Mouse (Mus musculus) lung, adult 2 months (tissue): ENCODE measurements around the gene Ryr3. TPM values are rescaled to one million over a fixed set of nuclear protein-coding genes. Genes with fewer than 3 reads are reported as not detected.
"Not testable (repeated sequence)": the region's sequence is repeated elsewhere in the genome, so short reads cannot be mapped to it uniquely, and the experiment has no call there.

Source experiments
- DNase-seq: peaks from one replicate; pipeline ENCODE4 v3.0.0; 2022
- H3K4me1 ChIP-seq: fragments of 200-500 bp; 2 replicates; pipeline ENCODE4 v1.6.1; 2011; ENCODE audit warnings: low read length; ENCODE audit not compliant: control insufficient read depth, insufficient read depth
- H3K4me3 ChIP-seq: fragments of 200-500 bp; replicated peaks from 2 replicates; pipeline ENCODE3; 2011; ENCODE audit warnings: low read depth, mild to moderate bottlenecking, control low read depth, low read length; ENCODE audit errors: extremely low read depth
- CTCF ChIP-seq: fragments of 200-500 bp; IDR thresholded peaks from 2 replicates; pipeline ENCODE4 v1.5.1; 2011; ENCODE audit warnings: mild to moderate bottlenecking, low read length, control low read depth; ENCODE audit not compliant: insufficient read depth
- POLR2A ChIP-seq: fragments of 200-500 bp; IDR thresholded peaks from 2 replicates; pipeline ENCODE4 v1.6.1; 2011; ENCODE audit warnings: low read depth, mild to moderate bottlenecking, control low read depth, low read length, borderline replicate concordance; ENCODE audit errors: extremely low read depth
- WGBS: fragments of 180-500 bp; shearing (Covaris S2); methylation state at CpG from one replicate; pipeline ENCODE4 v1.1.7; 2018; 5-methylcytosine and 5-hydroxymethylcytosine counted together
- polyA plus RNA-seq: library from polyadenylated mRNA; depleted of rRNA; stranded (reverse); fragments of >200 nt; gene quantifications from 2 replicates; pipeline ENCODE4 v1.2.3, GENCODE M21; 2012

Ryr3 gene
- polyA plus RNA-seq, 1 experiment: 0.79 TPM

- no peaks in the 10 kb centered on the region for H3K4me1 ChIP-seq
- no peak for TF ChIP-seq CTCF
- no peak for TF ChIP-seq POLR2A
- no peak overlapping the region for H3K4me3 ChIP-seq
- no peak for DNase-seq
- WGBS: 92% methylated on average over 2 of the region's 2 CpGs
These were observed 100.1 kb downstream of the Ryr3 start for GRCm38 (mm10) chr2:113116788-113117187.

DNA sequence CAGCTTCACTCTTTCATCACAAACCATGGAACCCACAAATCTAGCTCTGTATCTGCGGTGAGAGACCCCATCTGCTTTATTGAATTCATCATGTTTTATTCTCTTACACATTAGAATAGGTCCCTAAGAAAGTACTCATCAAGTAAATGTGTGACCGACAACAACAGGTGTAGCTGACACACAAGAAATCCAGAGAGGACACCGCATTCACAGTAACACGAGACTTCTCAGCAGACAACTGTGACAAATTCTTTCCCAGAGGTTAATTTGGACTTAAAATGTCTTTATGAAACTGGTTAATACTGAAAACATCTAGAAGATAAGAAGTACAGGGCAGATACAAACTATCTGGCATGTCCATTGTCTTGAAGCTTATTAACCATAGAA is 101.0 kb downstream of the Ryr3 start:
- WGBS: 85% methylated on average over 4 of the region's 4 CpGs
- H3K4me1 ChIP-seq: no peaks in the 10 kb centered on the region
- DNase-seq: no peak
- TF ChIP-seq CTCF (no peak), POLR2A (no peak)
- H3K4me3 ChIP-seq: no peak overlapping the region

- DNase-seq: no peak
- 75% methylated on average over 4 of the region's 4 CpGs for WGBS
- Histone ChIP-seq H3K4me3 (no peak overlapping the region), H3K4me1 (no peaks in the 10 kb centered on the region)
- TF ChIP-seq CTCF: no peak
- TF ChIP-seq POLR2A: no peak
These were observed 101.5 kb downstream of the Ryr3 start for GRCm38 (mm10) chr2:113115248-113115896.

GRCm38 (mm10) chr2:113104609-113105008 is 112.3 kb downstream of the Ryr3 start:
- 67% methylated on average over 6 of the region's 6 CpGs for WGBS
- DNase-seq: no peak
- TF ChIP-seq CTCF (no peak), POLR2A (no peak)
- Histone ChIP-seq H3K4me3 (no peak overlapping the region), H3K4me1 (no peaks in the 10 kb centered on the region)

GRCm38 (mm10) chr2:113095184-113095583 is 121.7 kb downstream of the Ryr3 start:
- WGBS: 67% methylated on average over 4 of the region's 4 CpGs
- no peak for TF ChIP-seq CTCF
- no peak for TF ChIP-seq POLR2A
- H3K4me3 ChIP-seq: no peak overlapping the region
- no peak for DNase-seq
- no peaks in the 10 kb centered on the region for H3K4me1 ChIP-seq

DNA sequence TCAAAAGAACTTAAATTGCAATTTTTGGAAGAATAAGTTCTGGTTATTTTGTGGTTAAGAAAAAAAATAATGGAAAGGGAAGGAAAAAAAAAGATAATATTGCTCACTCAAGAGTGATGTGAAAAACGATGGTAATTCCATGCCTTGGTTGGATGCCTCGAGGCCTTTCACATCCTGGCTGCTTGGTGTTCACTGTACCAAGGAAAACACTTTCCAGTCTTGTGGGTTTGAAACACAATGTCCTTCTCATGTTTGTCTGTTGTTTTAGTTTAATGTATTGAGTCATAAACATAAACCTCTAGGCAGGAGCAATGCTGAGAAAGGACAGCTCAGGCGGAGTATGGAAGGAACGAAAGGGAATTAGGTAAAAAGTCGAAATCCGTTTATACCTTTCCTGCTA is 122.8 kb downstream of the Ryr3 start:
- DNase-seq: no peak
- TF ChIP-seq POLR2A (no peak), CTCF (no peak)
- 91% methylated on average over 6 of the region's 6 CpGs for WGBS
- Histone ChIP-seq H3K4me1 (no peaks in the 10 kb centered on the region), H3K4me3 (no peak overlapping the region)

GRCm38 (mm10) chr2:113092756-113093155 is 124.1 kb downstream of the Ryr3 start:
- 58% methylated on average over 1 of the region's 1 CpGs for WGBS
- no peaks in the 10 kb centered on the region for H3K4me1 ChIP-seq
- DNase-seq: no peak
- TF ChIP-seq CTCF (no peak), POLR2A (no peak)
- H3K4me3 ChIP-seq: no peak overlapping the region

DNA sequence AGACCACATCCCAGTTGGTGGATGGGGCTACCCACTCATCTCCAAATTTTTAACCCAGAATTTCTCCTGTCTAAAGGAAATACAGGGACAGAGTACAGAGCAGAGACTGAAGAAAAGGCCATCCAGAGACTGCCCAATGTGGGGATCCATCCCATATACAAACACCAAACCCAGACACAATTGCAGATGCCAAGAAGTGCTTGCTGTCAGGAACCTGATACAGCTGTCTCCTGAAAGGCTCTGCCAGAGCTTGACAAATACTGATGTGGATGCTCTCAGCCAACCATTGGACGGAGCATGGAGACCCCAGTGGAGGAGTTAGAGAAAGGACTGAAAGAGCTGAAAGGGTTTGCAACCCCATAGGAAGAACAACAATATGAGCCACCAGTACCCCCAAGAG is 125.6 kb downstream of the Ryr3 start:
- 54% methylated on average over 1 of the region's 1 CpGs for WGBS
- not testable (repeated sequence) for H3K4me1 ChIP-seq, DNase-seq, H3K4me3 ChIP-seq

DNA sequence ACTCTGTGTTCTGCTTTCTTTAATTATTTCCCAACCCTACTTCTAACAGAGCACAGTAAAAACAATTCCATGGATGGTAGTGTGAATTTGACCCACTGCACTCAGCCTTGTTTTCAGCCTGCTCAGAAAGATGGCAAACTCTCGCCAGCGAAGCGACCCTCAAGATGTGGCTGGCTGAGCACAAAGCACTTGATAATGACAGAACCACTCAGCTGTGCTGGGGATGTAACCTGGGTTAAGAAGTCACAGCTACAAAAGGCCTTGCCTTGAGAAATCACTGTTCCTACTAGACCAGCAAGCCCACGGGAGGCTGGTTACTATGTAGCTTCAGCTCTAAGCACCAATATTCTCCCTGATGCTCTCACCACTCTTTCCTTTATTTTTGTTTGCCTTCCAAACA is 140.5 kb downstream of the Ryr3 start:
- no peak for DNase-seq
- TF ChIP-seq POLR2A: no peak
- TF ChIP-seq CTCF: no peak
- H3K4me3 ChIP-seq: no peak overlapping the region
- no peaks in the 10 kb centered on the region for H3K4me1 ChIP-seq
- 83% methylated on average over 4 of the region's 4 CpGs for WGBS

DNA sequence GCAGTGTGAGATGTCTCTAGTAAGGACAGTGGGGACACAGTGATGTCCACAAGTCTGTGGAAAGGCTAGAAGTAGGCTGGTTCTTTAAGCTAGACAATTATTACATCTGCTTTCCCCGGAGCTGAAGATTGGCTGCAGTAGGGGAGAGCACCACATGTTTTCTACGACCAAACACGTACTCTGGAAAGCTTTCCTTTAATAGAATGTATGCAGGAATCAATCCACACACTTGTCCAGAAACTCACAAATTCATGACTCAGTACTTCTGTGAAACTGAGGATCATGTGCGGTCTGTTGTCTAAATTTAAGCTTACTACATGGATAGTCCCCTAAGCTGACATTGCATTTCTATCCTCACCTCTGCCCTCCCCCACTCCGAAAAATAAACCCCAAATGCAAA is 157.5 kb downstream of the Ryr3 start:
- Histone ChIP-seq H3K4me1 (no peaks in the 10 kb centered on the region), H3K4me3 (no peak overlapping the region)
- DNase-seq: no peak
- no peak for TF ChIP-seq CTCF
- TF ChIP-seq POLR2A: no peak
- 71% methylated on average over 5 of the region's 5 CpGs for WGBS

DNA sequence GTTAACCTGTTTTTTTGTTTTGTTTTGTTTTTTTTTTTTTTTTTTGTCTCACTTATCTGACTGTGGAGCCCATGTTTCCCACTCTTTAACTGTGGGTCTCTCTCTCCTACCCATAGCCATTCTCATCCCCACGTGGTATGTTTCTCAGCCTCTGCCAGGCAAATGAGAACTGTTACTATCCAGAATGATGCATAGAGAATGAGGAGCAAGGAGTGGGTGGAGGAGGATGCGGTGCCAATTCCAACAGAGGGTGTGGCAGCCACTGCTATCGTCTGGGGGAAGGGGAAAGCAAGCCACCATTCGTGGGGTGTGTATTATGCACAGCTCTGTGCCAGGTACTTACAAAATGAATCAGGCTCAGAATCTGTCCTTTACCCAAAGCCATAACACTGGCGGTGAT is 158.0 kb downstream of the Ryr3 start:
- 51% methylated on average over 5 of the region's 5 CpGs for WGBS
- no peak for DNase-seq
- Histone ChIP-seq H3K4me3 (no peak overlapping the region), H3K4me1 (no peaks in the 10 kb centered on the region)
- TF ChIP-seq CTCF (no peak), POLR2A (no peak)
